Mouse (Mus musculus) bone marrow, adult 2 months (tissue): ENCODE measurements around the gene B3gnt2. TPM values are rescaled to one million over a fixed set of nuclear protein-coding genes. Genes with fewer than 3 reads are reported as not detected.
"Not testable (repeated sequence)": the region's sequence is repeated elsewhere in the genome, so short reads cannot be mapped to it uniquely, and the experiment has no call there.

Experiments used
- H3K27ac ChIP-seq: fragments of 200-500 bp; 2 replicates; pipeline ENCODE4 v1.5.1; 2012; ENCODE audit warnings: low read depth, mild to moderate bottlenecking, control low read depth, inconsistent platforms, low read length; ENCODE audit not compliant: control insufficient read depth, poor library complexity, insufficient read depth
- H3K4me1 ChIP-seq: fragments of 200-500 bp; 2 replicates; pipeline ENCODE4 v1.6.1; 2011; ENCODE audit warnings: low read length; ENCODE audit not compliant: control insufficient read depth, insufficient read depth
- H3K4me3 ChIP-seq: fragments of 200-500 bp; replicated peaks from 2 replicates; pipeline ENCODE3; 2011; ENCODE audit warnings: mild to moderate bottlenecking, low read depth, low read length, control low read depth; ENCODE audit not compliant: control insufficient read depth
- CTCF ChIP-seq: fragments of 200-500 bp; IDR thresholded peaks from 2 replicates; pipeline ENCODE4 v1.5.1; 2011; ENCODE audit warnings: low read length, control low read depth; ENCODE audit not compliant: control insufficient read depth, insufficient read depth
- POLR2A ChIP-seq: fragments of 200-500 bp; IDR thresholded peaks from 2 replicates; pipeline ENCODE4 v1.6.1; 2011; ENCODE audit warnings: low read depth, mild to moderate bottlenecking, control low read depth, low read length, borderline replicate concordance; ENCODE audit not compliant: control insufficient read depth
- WGBS: fragments of 180-500 bp; shearing (Covaris S2); methylation state at CpG from one replicate; pipeline ENCODE4 v1.1.7; 2018; 5-methylcytosine and 5-hydroxymethylcytosine counted together
- polyA plus RNA-seq: library from polyadenylated mRNA; stranded (reverse); fragments of >200 nt; gene quantifications from 2 replicates; pipeline ENCODE4 v1.2.4, GENCODE M21; 2011; ENCODE audit warnings: low replicate concordance; ENCODE audit not compliant: missing spikeins, insufficient read depth, insufficient read length

Gene B3gnt2
- polyA plus RNA-seq, 1 experiment: 6.2 TPM

GRCm38 (mm10) chr11:22739497-22740288 is 121.1 kb downstream of the B3gnt2 start:
- no peaks in the 10 kb centered on the region for H3K4me1 ChIP-seq
- 73% methylated on average over 5 of the region's 5 CpGs for WGBS
- H3K27ac ChIP-seq: no peak overlapping the region
- TF ChIP-seq CTCF (no peak), POLR2A (no peak)
- no peak overlapping the region for H3K4me3 ChIP-seq

GRCm38 (mm10) chr11:22736521-22737225 is 124.1 kb downstream of the B3gnt2 start:
- TF ChIP-seq CTCF: no peak
- TF ChIP-seq POLR2A: no peak
- no peak overlapping the region for H3K4me3 ChIP-seq
- H3K4me1 ChIP-seq: no peaks in the 10 kb centered on the region
- WGBS: 83% methylated on average over 7 of the region's 7 CpGs
- H3K27ac ChIP-seq: no peak overlapping the region

GRCm38 (mm10) chr11:22735128-22735527 is 125.6 kb downstream of the B3gnt2 start:
- WGBS: 78% methylated on average over 5 of the region's 5 CpGs

GRCm38 (mm10) chr11:22733936-22734335 is 126.8 kb downstream of the B3gnt2 start:
- H3K4me3 ChIP-seq: no peak overlapping the region
- TF ChIP-seq POLR2A (no peak), CTCF (no peak)
- no peaks in the 10 kb centered on the region for H3K4me1 ChIP-seq
- H3K27ac ChIP-seq: no peak overlapping the region
- WGBS: 80% methylated on average over 6 of the region's 6 CpGs

More at GRCm38 (mm10) chr11:22735128-22735527, 125.6 kb downstream of the B3gnt2 start:
- H3K4me1 ChIP-seq, H3K4me3 ChIP-seq, H3K27ac ChIP-seq: not testable (repeated sequence)

- Histone ChIP-seq H3K4me3 (no peak overlapping the region), H3K27ac (no peak overlapping the region), H3K4me1 (no peaks in the 10 kb centered on the region)
- TF ChIP-seq POLR2A (no peak), CTCF (no peak)
- 83% methylated on average over 4 of the region's 4 CpGs for WGBS
Measured at GRCm38 (mm10) chr11:22732907-22733306, 127.9 kb downstream of the B3gnt2 start.

- Histone ChIP-seq H3K4me3 (no peak overlapping the region), H3K4me1 (no peaks in the 10 kb centered on the region), H3K27ac (no peak overlapping the region)
- 90% methylated on average over 2 of the region's 2 CpGs for WGBS
- no peak for TF ChIP-seq POLR2A
Measured at GRCm38 (mm10) chr11:22723096-22723495, 137.7 kb downstream of the B3gnt2 start.

- no peak for TF ChIP-seq CTCF
- no peak for TF ChIP-seq POLR2A
- Histone ChIP-seq H3K4me3 (no peak overlapping the region), H3K27ac (no peak overlapping the region), H3K4me1 (no peaks in the 10 kb centered on the region)
- WGBS: 63% methylated on average over 2 of the region's 2 CpGs
Measured at GRCm38 (mm10) chr11:22720096-22720495, 140.7 kb downstream of the B3gnt2 start.

GRCm38 (mm10) chr11:22719570-22719969 is 141.2 kb downstream of the B3gnt2 start:
- WGBS: 67% methylated on average over 4 of the region's 4 CpGs
- H3K4me3 ChIP-seq: no peak overlapping the region
- TF ChIP-seq CTCF (no peak), POLR2A (no peak)
- no peaks in the 10 kb centered on the region for H3K4me1 ChIP-seq
- H3K27ac ChIP-seq: no peak overlapping the region

- Histone ChIP-seq H3K4me3 (no peak overlapping the region), H3K27ac (no peak overlapping the region), H3K4me1 (no peaks in the 10 kb centered on the region)
- 89% methylated on average over 7 of the region's 7 CpGs for WGBS
- TF ChIP-seq POLR2A (no peak), CTCF (no peak)
Measured at GRCm38 (mm10) chr11:22718036-22718435, 142.7 kb downstream of the B3gnt2 start.
